Mouse (Mus musculus) kidney, adult 9 months (tissue): ENCODE measurements at regions not wholly inside any gene's neighbourhood (a gene's known extent, or its start where the extent isn't known, plus 50 kb on each side); places are given as distances from the start of the nearest gene placed in this dataset.
A peak's percentile ranks its signal among the peaks of the same experiment; 100 is the strongest.

Experiments
- DNase-seq: peaks from one replicate; pipeline ENCODE4 v3.0.0; 2022

- DNase-seq, result no peak
Measured at GRCm38 (mm10) chr15:49043035-49043434, 4841.7 kb upstream of the Gm7489 start.

- DNase-seq, result no peak
Measured at GRCm38 (mm10) chr15:49065069-49065468, 4819.6 kb upstream of the Gm7489 start.

GRCm38 (mm10) chr15:49065875-49066274 lies 4818.8 kb upstream of the Gm7489 start:
- DNase-seq, result peak; percentile 81

DNA sequence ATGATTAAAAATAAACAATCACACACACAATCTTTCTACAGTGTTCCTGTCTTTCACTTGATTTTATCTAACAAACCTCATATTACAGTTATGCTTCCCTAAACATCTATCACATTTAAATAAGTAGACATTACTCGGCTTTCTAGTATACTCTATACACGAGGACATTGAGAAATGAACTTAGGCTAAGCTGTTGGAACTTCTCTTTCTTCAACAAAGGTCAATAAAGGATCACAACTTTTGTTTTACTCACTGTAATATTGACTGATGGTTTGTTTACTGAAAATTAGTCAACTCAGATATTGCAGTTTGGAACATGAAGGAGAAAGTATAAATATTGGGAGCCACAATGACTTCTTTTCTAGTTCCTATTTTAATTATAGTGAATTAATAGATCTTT lies 4818.3 kb upstream of the Gm7489 start:
- no peak for DNase-seq
